Mouse (Mus musculus) ovary, postnatal 10 days (tissue): ENCODE results near the gene Fam205a1.
"Not testable (repeated sequence)": the region's sequence is repeated elsewhere in the genome, so short reads cannot be mapped to it uniquely, and the experiment has no call there.

Experiments used
- DNase-seq: peaks from one replicate; pipeline ENCODE4 v3.0.0; 2022; ENCODE audit warnings: low spot score

The Fam205a1 gene

DNA sequence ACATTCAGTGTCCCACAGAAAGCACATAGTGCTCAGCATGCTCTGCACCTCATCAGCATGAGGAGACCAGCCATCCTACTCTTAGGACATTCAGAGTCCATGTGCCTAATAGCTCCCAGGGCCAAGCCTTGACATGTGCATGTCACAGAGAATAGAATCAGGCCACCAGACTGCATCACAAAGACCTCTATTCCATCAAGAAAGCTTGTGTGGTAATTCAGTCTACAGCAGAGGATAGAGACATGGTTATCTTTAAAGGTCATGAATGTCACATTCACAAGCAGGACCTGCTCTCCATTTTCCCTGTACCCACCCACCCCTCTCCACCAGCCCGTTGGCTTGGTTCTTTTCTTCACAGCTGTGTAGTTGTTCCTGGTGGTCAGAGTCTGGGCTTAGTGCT is at the start of gene Fam205a1:
Gene Fam205a1 (minus strand): TSS at position 101 of the 400 bp plus-strand sequence.
- DNase-seq, result not testable (repeated sequence)

DNA sequence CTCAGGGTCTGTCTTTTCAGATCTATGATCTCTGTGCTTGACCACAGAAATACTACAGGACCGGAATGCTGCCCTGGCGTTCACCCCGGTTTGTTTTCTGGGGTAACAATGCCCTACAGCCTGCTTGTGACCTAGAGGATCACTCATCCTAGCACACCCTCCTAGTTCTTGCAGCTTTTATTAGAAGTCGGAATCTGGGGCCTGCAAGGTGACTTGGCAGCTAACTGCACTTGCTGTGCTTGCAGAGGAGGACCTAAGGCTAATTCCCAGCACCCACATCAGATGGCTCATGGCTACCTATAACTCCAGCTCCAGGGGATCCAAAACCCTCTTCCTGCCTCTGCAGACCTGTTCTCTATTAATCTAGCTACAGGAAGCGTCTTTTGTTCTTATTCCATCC is 49.0 kb upstream of the Fam205a1 start:
- DNase-seq, result no peak

GRCm38 (mm10) chr4:42902174-42902573 is 48.5 kb upstream of the Fam205a1 start:
- no peak for DNase-seq

DNA sequence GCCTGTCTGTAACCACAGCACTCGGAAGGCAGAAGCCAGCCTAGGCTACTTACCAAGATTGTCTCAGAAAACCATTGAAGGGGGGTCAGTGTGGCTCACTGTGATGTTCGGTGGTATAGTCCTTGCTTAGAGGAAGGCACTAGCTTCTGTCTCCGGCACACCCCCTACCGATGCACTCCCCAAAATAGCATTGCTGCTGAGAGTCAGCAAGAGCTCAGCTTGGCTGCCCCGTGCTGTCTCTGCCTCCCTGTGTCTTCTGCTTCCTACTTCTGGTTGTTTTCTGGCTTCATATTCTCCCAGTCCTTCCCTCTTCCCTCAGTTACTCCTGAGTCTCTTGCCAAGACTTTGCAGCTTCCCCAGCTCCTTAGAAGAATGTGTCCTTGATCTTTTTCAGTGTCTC is 47.2 kb upstream of the Fam205a1 start:
- DNase-seq, result no peak

GRCm38 (mm10) chr4:42898914-42899313 is 45.2 kb upstream of the Fam205a1 start:
- DNase-seq, result no peak

- no peak for DNase-seq
These were observed 41.4 kb upstream of the Fam205a1 start for GRCm38 (mm10) chr4:42895118-42895517.

GRCm38 (mm10) chr4:42891176-42891575 is 37.5 kb upstream of the Fam205a1 start:
- DNase-seq, result no peak

- no peak for DNase-seq
These were observed 35.1 kb upstream of the Fam205a1 start for GRCm38 (mm10) chr4:42888806-42889205.

DNA sequence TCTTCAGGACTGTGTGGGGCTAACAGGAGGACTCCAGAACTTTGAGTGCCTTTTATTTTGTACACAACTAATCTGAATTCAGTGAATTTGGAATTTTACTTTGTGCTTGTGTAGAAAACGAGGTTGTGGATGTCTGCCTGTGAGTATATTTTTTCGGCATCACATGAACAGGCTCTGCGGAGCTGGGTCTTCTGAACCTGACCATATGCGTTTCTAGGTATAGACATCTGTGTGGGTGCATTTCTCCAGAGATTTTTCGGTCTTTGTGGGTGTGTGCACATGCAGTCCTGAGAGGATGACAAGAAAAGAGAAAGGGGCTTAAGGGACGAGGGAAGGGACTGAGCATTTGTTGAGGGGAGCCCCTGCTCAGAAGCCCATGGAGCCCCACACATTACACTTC is 33.2 kb upstream of the Fam205a1 start:
- DNase-seq, result no peak

GRCm38 (mm10) chr4:42880677-42880948 is 26.9 kb upstream of the Fam205a1 start:
- DNase-seq, result no peak

DNA sequence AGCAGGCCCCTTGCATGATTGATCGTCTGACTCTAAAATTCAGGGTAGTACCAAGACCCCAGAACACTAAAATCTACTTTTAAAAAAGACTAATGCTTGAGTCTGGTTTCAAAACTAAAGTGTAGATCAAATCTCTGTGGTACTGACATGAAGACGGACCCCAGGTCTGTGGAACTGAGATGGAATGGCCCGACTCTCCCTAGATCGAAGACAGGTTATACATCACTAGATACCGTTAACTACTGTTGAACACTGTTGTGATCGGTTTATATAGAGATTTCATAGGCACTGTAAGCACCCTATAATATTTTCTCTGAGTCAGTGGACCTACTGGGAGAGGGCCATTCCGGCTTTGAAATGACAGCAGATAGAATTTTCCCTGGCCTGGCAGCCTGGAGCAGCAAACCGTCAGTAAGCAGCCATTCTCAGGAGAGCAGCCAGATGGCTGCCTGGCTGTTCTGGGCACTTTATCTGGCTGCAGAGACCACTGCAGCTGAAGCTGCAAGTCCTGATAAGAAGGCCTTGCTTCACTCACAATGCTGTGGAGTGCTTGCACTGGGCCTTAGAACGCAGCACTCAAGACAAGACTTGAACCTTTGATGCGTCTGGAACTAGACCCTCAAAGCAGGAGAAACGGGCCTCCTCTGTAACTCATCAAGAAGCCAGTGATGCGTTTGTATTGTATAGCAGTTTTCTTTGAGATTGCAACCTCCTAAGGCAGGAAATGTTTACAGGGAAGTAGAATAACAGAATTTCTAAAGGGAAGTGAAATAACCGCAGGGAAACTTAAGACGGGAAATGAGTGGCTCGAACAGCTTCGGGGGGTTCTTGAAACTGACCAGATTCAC is 26.4 kb upstream of the Fam205a1 start:
- no peak for DNase-seq

DNA sequence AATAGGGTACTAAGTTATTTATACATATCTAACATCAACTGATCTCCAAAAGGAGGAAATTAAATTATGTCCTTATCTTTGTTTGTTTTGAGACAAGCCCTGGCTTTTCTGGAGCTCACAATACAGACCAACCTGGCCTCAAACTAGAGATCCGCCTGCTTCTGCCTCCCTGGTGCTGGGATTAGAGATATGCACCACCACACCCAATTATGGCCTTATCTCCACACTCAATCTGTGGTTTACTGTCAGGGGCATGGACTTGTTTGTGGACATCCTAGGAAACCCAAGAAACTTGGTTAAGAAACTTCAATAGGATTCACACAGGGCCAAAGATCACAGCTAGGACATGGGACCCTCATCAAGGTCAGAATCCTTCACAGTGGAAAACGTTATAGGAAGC is 24.0 kb upstream of the Fam205a1 start:
- DNase-seq, result no peak

GRCm38 (mm10) chr4:42876586-42877291 is 23.1 kb upstream of the Fam205a1 start:
- no peak for DNase-seq

GRCm38 (mm10) chr4:42874134-42874533 is 20.4 kb upstream of the Fam205a1 start, which contains the start of gene Fam205c:
Gene Fam205c, minus strand, starts transcription at chr4:42874234.
- no peak for DNase-seq

DNA sequence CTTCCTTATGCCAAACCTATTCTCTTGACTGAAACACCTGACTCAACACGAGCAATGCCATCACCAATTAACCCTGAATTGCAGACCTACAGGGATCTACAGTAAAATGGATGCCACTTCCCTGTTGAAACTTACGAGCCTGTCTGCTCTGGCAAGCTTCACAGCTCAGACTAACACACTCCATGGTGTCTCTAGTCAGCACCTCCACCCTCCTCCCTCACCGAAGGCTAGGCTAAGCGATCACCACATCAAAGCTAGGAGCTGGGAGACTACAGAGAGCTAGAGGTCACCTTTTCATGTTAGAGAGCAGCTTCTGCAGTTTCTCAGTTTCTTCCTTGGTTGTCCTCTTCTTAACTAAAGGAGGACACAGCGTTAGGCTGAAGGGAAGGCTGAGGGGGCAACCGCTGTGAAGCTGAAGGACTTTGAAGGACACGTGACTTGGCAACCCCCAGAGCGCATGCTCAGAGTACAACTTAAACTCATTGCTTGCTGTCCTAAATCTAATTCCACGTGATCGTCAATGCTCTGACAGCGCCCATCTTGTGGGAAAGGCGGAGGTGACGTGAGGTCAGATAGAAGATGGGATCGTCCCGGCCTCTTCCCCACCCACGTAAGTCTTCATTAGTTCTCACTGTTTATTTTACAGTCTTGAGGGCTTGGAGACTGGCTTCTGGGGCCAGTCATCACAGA is 19.2 kb upstream of the Fam205a1 start:
- no peak for DNase-seq

- no peak for DNase-seq
These were observed 18.5 kb upstream of the Fam205a1 start for GRCm38 (mm10) chr4:42872151-42872550.

DNA sequence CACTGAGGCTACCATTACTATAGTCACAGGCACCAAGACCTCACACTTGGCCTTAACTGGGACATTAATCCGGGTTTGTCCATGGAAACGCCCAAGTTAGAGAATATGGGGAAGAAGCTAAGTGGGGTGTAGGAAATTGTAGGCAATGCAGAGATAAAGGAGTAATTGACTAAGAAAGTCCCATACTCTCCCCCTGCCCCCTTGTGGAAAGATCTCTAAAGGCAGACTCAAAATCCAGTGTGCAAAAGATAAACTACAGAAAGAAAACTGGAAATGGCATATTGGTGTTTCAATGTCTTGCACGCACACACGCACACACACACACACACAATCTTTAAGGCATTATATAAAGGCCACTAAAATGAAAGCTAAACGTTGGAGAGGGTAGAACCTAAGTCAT is 17.1 kb upstream of the Fam205a1 start:
- DNase-seq, result no peak

DNA sequence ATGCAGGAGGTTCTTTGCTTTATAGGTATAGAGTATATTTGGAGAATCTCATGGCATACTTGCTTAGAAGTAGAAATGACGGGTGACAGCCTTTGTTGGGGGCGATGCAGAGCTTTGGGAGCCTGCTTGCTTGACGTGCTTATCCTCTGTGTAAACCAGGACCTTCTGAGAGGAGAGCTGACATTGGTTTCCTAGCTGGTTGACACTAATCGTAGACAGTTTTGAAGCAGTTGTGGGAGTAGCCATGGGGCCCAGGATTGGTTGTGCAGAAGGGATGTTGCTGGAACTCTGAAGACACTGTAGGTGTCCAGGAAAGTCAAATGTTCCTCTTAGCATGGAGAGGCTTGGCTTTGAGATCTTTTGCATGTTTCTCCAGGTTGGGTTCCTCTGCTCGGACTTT is 14.5 kb upstream of the Fam205a1 start:
- DNase-seq, result no peak

- no peak for DNase-seq
These were observed 13.7 kb upstream of the Fam205a1 start for GRCm38 (mm10) chr4:42867390-42867789.

DNA sequence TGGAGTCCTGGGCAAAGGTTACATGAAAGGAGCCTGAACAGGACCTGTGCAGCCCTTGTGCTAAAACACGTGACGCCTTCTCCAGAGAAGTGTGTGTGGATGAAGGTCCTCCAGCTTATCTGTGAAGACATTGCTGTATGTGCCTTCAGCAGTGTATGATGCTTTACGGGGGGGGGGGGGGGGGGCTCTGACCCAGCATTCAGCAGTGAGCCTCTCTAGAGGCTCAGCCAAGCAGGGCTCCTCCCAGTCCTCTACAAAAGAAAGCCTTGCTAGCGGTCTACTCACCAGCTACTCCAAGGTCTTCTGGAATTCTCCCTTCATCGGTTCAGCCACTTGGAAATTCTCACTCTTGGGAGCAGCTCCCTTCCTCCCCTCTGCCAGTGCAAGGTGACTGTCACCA is 9.8 kb upstream of the Fam205a1 start:
- DNase-seq, result not testable (repeated sequence)

DNA sequence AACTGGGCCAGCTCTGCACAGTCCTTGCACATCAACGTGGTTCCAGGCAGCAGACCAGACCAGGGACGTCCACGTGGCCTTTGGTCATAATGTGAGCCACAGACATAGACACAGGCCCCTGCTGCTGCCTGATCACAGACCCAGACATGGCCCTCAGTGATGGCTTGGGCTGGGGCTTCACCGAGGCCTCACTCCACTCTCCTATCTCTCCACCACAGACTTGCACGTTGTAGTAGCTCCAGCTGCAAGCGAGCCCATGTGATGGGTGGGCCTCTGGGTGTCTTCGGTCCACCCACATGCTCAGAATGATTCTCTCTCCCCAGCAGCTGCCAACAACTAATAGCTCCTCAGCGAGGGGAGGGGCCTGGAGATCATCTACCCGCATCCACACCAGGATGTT is 6.8 kb upstream of the Fam205a1 start:
- not testable (repeated sequence) for DNase-seq

- DNase-seq, result not testable (repeated sequence)
These were observed 3.0 kb upstream of the Fam205a1 start, which contains the start of gene Gm12394 for GRCm38 (mm10) chr4:42856671-42857070. Gene Gm12394, minus strand, starts transcription at chr4:42856771.
